Mouse (Mus musculus): Measurements from ENCODE around the gene Hus1b. TPM values are rescaled to one million over a fixed set of nuclear protein-coding genes. Genes with fewer than 3 reads are reported as not detected.

Hus1b gene
- total and polyA plus RNA-seq, 2 experiments: 0.07 to 0.55 TPM

- Histone ChIP-seq H3K79me2 (ENCODE audit: control insufficient read depth, insufficient read depth, low read length) (peaks cover 23% of the 10 kb centered on the region), H3K27me3 (ENCODE audit: control insufficient read depth, insufficient read depth, low read length) (no peaks in the 10 kb centered on the region), H3K27ac (replicated peaks; ENCODE audit: insufficient read depth, low read depth, low read length) (no peak overlapping the region), H3K9ac (ENCODE audit: low read depth, low read length) (no peak overlapping the region), H3K4me3 (ENCODE audit: insufficient read depth, low read depth, low read length) (no peak overlapping the region), H3K4me1 (ENCODE audit: control insufficient read depth, insufficient read depth, low read length) (peaks cover 9% of the 10 kb centered on the region), H3K36me3 (ENCODE audit: control insufficient read depth, insufficient read depth, low read length) (no peaks in the 10 kb centered on the region)
- peak; percentile 48 for DNase-seq (ENCODE audit: extremely low read depth, low read depth, low spot score)
- TF ChIP-seq POLR2A (IDR thresholded peaks at IDR 0.05; ENCODE audit: extremely low read depth, insufficient read depth, low read length): no peak
- no peak for TF ChIP-seq CTCF (IDR thresholded peaks at IDR 0.05; ENCODE audit: low read depth, low read length)
- 25% methylated on average over 4 of the region's 4 CpGs for WGBS
Observed at GRCm38 (mm10) chr13:30968311-30968710, 20.8 kb upstream of the Hus1b start.

GRCm38 (mm10) chr13:30966507-30966911 lies 18.9 kb upstream of the Hus1b start:
- H3K4me3 ChIP-seq (ENCODE audit: insufficient read depth, low read depth, low read length): no peak overlapping the region
- H3K27me3 ChIP-seq (ENCODE audit: control insufficient read depth, insufficient read depth, low read length): no peaks in the 10 kb centered on the region
- H3K4me1 ChIP-seq (ENCODE audit: control insufficient read depth, insufficient read depth, low read length): peaks cover 6% of the 10 kb centered on the region
- H3K9ac ChIP-seq (ENCODE audit: low read depth, low read length): no peak overlapping the region
- DNase-seq (ENCODE audit: extremely low read depth, low read depth, low spot score): no peak
- no peaks in the 10 kb centered on the region for H3K36me3 ChIP-seq (ENCODE audit: control insufficient read depth, insufficient read depth, low read length)
- H3K27ac ChIP-seq (replicated peaks; ENCODE audit: insufficient read depth, low read depth, low read length): no peak overlapping the region
- peaks cover 26% of the 10 kb centered on the region for H3K79me2 ChIP-seq (ENCODE audit: control insufficient read depth, insufficient read depth, low read length)
- TF ChIP-seq CTCF (IDR thresholded peaks at IDR 0.05; ENCODE audit: low read depth, low read length): no peak
- no peak for TF ChIP-seq POLR2A (IDR thresholded peaks at IDR 0.05; ENCODE audit: extremely low read depth, insufficient read depth, low read length)
- 73% methylated on average over 10 of the region's 10 CpGs for WGBS

GRCm38 (mm10) chr13:30961932-30962331 lies 14.4 kb upstream of the Hus1b start:
- H3K4me3 ChIP-seq (ENCODE audit: insufficient read depth, low read depth, low read length): no peak overlapping the region
- no peaks in the 10 kb centered on the region for H3K4me1 ChIP-seq (ENCODE audit: control insufficient read depth, insufficient read depth, low read length)
- TF ChIP-seq CTCF (IDR thresholded peaks at IDR 0.05; ENCODE audit: low read depth, low read length): no peak
- TF ChIP-seq POLR2A (IDR thresholded peaks at IDR 0.05; ENCODE audit: extremely low read depth, insufficient read depth, low read length): no peak
- H3K79me2 ChIP-seq (ENCODE audit: control insufficient read depth, insufficient read depth, low read length): peaks cover 33% of the 10 kb centered on the region
- H3K36me3 ChIP-seq (ENCODE audit: control insufficient read depth, insufficient read depth, low read length): 0 out of 2 replicates have a peak, but pooled peaks cover 2% of the 10 kb centered on the region
- no peak overlapping the region for H3K27ac ChIP-seq (replicated peaks; ENCODE audit: insufficient read depth, low read depth, low read length)
- no peaks in the 10 kb centered on the region for H3K27me3 ChIP-seq (ENCODE audit: control insufficient read depth, insufficient read depth, low read length)
- 82% methylated on average over 2 of the region's 2 CpGs for WGBS
- no peak for DNase-seq (ENCODE audit: extremely low read depth, low read depth, low spot score)
- H3K9ac ChIP-seq (ENCODE audit: low read depth, low read length): no peak overlapping the region

- Histone ChIP-seq H3K4me1 (ENCODE audit: control insufficient read depth, insufficient read depth, low read length) (no peaks in the 10 kb centered on the region), H3K27me3 (ENCODE audit: control insufficient read depth, insufficient read depth, low read length) (no peaks in the 10 kb centered on the region), H3K9ac (ENCODE audit: low read depth, low read length) (no peak overlapping the region), H3K36me3 (ENCODE audit: control insufficient read depth, insufficient read depth, low read length) (0 out of 2 replicates have a peak, but pooled peaks cover 2% of the 10 kb centered on the region), H3K79me2 (ENCODE audit: control insufficient read depth, insufficient read depth, low read length) (peaks cover 31% of the 10 kb centered on the region; the same call in 1 of the 2 replicates), H3K4me3 (ENCODE audit: insufficient read depth, low read depth, low read length) (no peak overlapping the region), H3K27ac (replicated peaks; ENCODE audit: insufficient read depth, low read depth, low read length) (no peak overlapping the region)
- TF ChIP-seq CTCF (IDR thresholded peaks at IDR 0.05; ENCODE audit: low read depth, low read length) (no peak), POLR2A (IDR thresholded peaks at IDR 0.05; ENCODE audit: extremely low read depth, insufficient read depth, low read length) (no peak)
- DNase-seq (ENCODE audit: extremely low read depth, low read depth, low spot score): no peak
- 87% methylated on average over 2 of the region's 2 CpGs for WGBS
Observed at GRCm38 (mm10) chr13:30960714-30961113, 13.2 kb upstream of the Hus1b start.

GRCm38 (mm10) chr13:30953580-30953979 lies 6.0 kb upstream of the Hus1b start:
- Histone ChIP-seq H3K27ac (replicated peaks; ENCODE audit: insufficient read depth, low read depth, low read length) (no peak overlapping the region), H3K27me3 (ENCODE audit: control insufficient read depth, insufficient read depth, low read length) (no peaks in the 10 kb centered on the region), H3K79me2 (ENCODE audit: control insufficient read depth, insufficient read depth, low read length) (peaks cover 25% of the 10 kb centered on the region; the same call in 1 of the 2 replicates), H3K4me1 (ENCODE audit: control insufficient read depth, insufficient read depth, low read length) (no peaks in the 10 kb centered on the region), H3K4me3 (ENCODE audit: insufficient read depth, low read depth, low read length) (no peak overlapping the region), H3K9ac (ENCODE audit: low read depth, low read length) (no peak overlapping the region), H3K36me3 (ENCODE audit: control insufficient read depth, insufficient read depth, low read length) (no peaks in the 10 kb centered on the region)
- no peak for DNase-seq (ENCODE audit: extremely low read depth, low read depth, low spot score)
- no peak for TF ChIP-seq POLR2A (IDR thresholded peaks at IDR 0.05; ENCODE audit: extremely low read depth, insufficient read depth, low read length)
- TF ChIP-seq CTCF (IDR thresholded peaks at IDR 0.05; ENCODE audit: low read depth, low read length): no peak
- 6% methylated on average over 1 of the region's 1 CpGs for WGBS

- no peaks in the 10 kb centered on the region for H3K4me1 ChIP-seq (ENCODE audit: control insufficient read depth, insufficient read depth, low read length)
- TF ChIP-seq POLR2A (IDR thresholded peaks at IDR 0.05; ENCODE audit: extremely low read depth, insufficient read depth, low read length) (no peak), CTCF (IDR thresholded peaks at IDR 0.05; ENCODE audit: low read depth, low read length) (no peak)
- H3K9ac ChIP-seq (ENCODE audit: low read depth, low read length): no peak overlapping the region
- 94% methylated on average over 2 of the region's 2 CpGs for WGBS
- DNase-seq (ENCODE audit: extremely low read depth, low read depth, low spot score): no peak
- H3K27ac ChIP-seq (replicated peaks; ENCODE audit: insufficient read depth, low read depth, low read length): no peak overlapping the region
- H3K79me2 ChIP-seq (ENCODE audit: control insufficient read depth, insufficient read depth, low read length): peaks cover 19% of the 10 kb centered on the region; the same call in 1 of the 2 replicates
- no peak overlapping the region for H3K4me3 ChIP-seq (ENCODE audit: insufficient read depth, low read depth, low read length)
- no peaks in the 10 kb centered on the region for H3K36me3 ChIP-seq (ENCODE audit: control insufficient read depth, insufficient read depth, low read length)
- no peaks in the 10 kb centered on the region for H3K27me3 ChIP-seq (ENCODE audit: control insufficient read depth, insufficient read depth, low read length)
Observed at GRCm38 (mm10) chr13:30952044-30952443, 4.5 kb upstream of the Hus1b start.
